Mouse (Mus musculus) hindbrain, embryonic 14.5 days (tissue): ENCODE measurements around the gene Lsm12. TPM values are rescaled to one million over a fixed set of nuclear protein-coding genes. Genes with fewer than 3 reads are reported as not detected.

Experiments used
- ATAC-seq: fragments of 200-750 bp; cut with Nextera tagmentation; 2 replicates; pipeline ENCODE4 v1.8.0; 2017; ENCODE audit warnings: moderate number of reproducible peaks, mild to moderate bottlenecking, moderate TSS enrichment, moderate library complexity; ENCODE audit not compliant: low FRiP score
- DNase-seq: peaks from one replicate; pipeline ENCODE4 v3.0.0-alpha.2; 2015; ENCODE audit warnings: low spot score
- H3K27ac ChIP-seq: fragments of 300-500 bp; sonication (generic); 2 replicates; pipeline ENCODE4 v1.5.1; 2014; ENCODE audit warnings: mild to moderate bottlenecking, moderate library complexity
- H3K27me3 ChIP-seq: fragments of 300-500 bp; sonication (generic); 2 replicates; pipeline ENCODE4 v1.6.1; 2014; ENCODE audit warnings: mild to moderate bottlenecking, low read length, mixed read lengths; ENCODE audit not compliant: control insufficient read depth, insufficient read depth
- H3K36me3 ChIP-seq: fragments of 300-500 bp; sonication (generic); replicated peaks from 2 replicates; pipeline ENCODE4 v1.6.1; 2014; ENCODE audit not compliant: control insufficient read depth, insufficient read depth
- H3K4me1 ChIP-seq: fragments of 300-500 bp; sonication (generic); replicated peaks from 2 replicates; pipeline ENCODE4 v1.6.1; 2014; ENCODE audit warnings: antibody characterized with exemption, low read length, mixed read lengths; ENCODE audit not compliant: control insufficient read depth, insufficient read depth
- H3K4me2 ChIP-seq: fragments of 300-500 bp; sonication (generic); replicated peaks from 2 replicates; pipeline ENCODE4 v1.6.1; 2014; ENCODE audit warnings: mild to moderate bottlenecking, moderate library complexity
- H3K4me3 ChIP-seq: fragments of 300-500 bp; sonication (generic); replicated peaks from 2 replicates; pipeline ENCODE4 v1.5.1; 2014; ENCODE audit warnings: mild to moderate bottlenecking, low read length
- H3K9ac ChIP-seq: fragments of 300-500 bp; sonication (generic); 2 replicates; pipeline ENCODE4 v1.6.1; 2014
- H3K9me3 ChIP-seq: fragments of 300-500 bp; sonication (generic); 2 replicates; pipeline ENCODE4 v1.6.1; 2016; ENCODE audit warnings: low read length; ENCODE audit not compliant: control insufficient read depth
- WGBS: fragments of 180-500 bp; shearing (Covaris S2); extraction: QIAGEN DNeasy Blood & Tissue Kit; methylation state at CpG from one replicate; pipeline ENCODE4 v1.1.7; 2014; 5-methylcytosine and 5-hydroxymethylcytosine counted together
- polyA plus RNA-seq: library from polyadenylated mRNA; unstranded; fragments of >200 nt; fragmentation: Nextera tagmentation; extraction: Ambion mirVana; gene quantifications from 2 replicates; pipeline ENCODE4 v1.2.1, GENCODE M21; 2014

Gene Lsm12
- polyA plus RNA-seq, 1 experiment from 2014 or later, result 78.6 TPM

- peaks cover 16% of the 10 kb centered on the region for H3K4me1 ChIP-seq
Observed at GRCm38 (mm10) chr11:102209742-102210141, 24.6 kb upstream of the Lsm12 start.

DNA sequence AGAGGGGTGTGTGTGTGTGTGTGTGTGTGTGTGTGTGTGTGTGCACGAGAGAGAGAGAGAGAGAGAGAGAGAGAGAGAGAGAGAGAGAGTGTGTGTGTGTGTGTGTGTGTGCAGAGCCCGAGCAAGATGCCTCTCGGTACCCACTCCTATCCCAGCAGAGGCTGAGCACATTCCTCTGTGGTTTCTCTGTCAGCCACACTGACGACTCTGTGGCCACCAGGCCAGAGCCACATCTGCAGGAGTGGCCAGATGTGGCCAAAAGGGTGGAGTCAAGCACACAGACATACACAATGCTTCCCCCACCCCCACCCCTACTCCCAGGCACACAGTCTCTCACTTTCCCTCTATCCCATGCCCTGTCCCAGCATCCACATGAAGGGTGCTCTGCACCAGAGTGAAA is 23.8 kb upstream of the Lsm12 start:
- DNase-seq (no peak), ATAC-seq (no peak)
- no peak overlapping the region for H3K4me2 ChIP-seq
- WGBS, result 15% methylated on average over 4 of the region's 4 CpGs
- H3K36me3 ChIP-seq, result peaks cover 39% of the 10 kb centered on the region
- no peak overlapping the region for H3K4me3 ChIP-seq
- H3K4me1 ChIP-seq, result peaks cover 16% of the 10 kb centered on the region
- H3K9me3 ChIP-seq, result no peaks in the 10 kb centered on the region
- H3K9ac ChIP-seq, result no peak overlapping the region; the same call in 1 of the 2 replicates
- H3K27me3 ChIP-seq, result no peaks in the 10 kb centered on the region
- peak overlapping the region; percentile 9; the same call in 1 of the 2 replicates for H3K27ac ChIP-seq

More at GRCm38 (mm10) chr11:102209742-102210141, 24.6 kb upstream of the Lsm12 start:
- Histone ChIP-seq H3K9me3 (no peaks in the 10 kb centered on the region), H3K27me3 (no peaks in the 10 kb centered on the region), H3K36me3 (peaks cover 30% of the 10 kb centered on the region), H3K4me3 (no peak overlapping the region), H3K9ac (no peak overlapping the region), H3K4me2 (no peak overlapping the region), H3K27ac (no peak overlapping the region)
- WGBS, result 16% methylated on average over 2 of the region's 2 CpGs
- DNase-seq, result no peak
- ATAC-seq, result no peak

DNA sequence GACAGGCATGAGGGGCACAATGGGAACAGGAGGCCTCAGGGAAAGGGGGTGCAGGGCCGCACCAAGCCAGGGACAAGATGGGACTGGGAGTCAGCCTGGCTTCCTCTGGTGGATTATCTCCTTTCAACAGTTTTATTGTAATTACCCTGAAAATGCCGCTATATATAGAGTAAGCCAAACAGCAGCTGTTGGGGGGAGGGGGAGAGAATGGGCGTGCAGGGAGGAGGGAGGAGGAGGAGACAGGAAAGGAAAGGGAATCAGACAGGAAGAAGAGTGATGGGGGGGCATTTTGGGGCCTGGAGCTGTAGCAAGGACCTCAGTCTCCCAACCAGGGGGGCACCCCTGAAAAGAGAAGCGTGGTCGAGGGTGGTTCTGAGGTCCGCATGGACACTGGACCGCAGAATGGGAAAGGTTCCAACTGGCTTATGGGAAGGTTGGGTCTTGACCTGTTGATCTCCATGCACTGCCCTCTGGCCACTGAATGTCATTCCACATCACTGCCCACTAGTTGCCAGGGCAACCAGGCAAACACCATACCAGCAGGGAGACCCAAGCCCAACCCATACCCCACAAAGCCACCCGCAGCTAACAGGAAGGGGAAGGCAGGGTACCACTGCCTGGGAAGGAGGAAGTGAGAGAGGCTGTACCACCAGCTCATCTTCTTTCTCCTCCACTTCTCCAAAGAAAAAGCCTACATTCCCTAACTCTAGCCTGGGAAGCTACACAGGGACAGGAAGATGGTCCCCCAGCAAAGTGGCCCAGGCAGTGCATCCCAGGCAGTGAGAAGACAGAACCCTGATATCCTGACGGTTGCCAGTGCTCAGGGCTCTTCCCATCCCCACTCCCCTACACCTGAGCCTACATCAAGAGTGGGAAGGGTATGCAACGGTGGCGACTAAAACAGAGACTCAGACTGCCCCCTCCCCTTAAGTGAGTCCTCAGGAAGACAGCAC is 23.0 kb upstream of the Lsm12 start:
- peaks cover 16% of the 10 kb centered on the region for H3K4me1 ChIP-seq
- peaks cover 43% of the 10 kb centered on the region for H3K36me3 ChIP-seq
- H3K27me3 ChIP-seq, result no peaks in the 10 kb centered on the region
- WGBS, result 18% methylated on average over 11 of the region's 11 CpGs
- no peaks in the 10 kb centered on the region for H3K9me3 ChIP-seq
- DNase-seq (no peak), ATAC-seq (no peak)
- peak overlapping the region; percentile 1; the same call in 1 of the 2 replicates for H3K27ac ChIP-seq
- no peak overlapping the region for H3K9ac ChIP-seq
- H3K4me2 ChIP-seq, result peak overlapping the region; percentile 10; the same call in 1 of the 2 replicates
- H3K4me3 ChIP-seq, result no peak overlapping the region

DNA sequence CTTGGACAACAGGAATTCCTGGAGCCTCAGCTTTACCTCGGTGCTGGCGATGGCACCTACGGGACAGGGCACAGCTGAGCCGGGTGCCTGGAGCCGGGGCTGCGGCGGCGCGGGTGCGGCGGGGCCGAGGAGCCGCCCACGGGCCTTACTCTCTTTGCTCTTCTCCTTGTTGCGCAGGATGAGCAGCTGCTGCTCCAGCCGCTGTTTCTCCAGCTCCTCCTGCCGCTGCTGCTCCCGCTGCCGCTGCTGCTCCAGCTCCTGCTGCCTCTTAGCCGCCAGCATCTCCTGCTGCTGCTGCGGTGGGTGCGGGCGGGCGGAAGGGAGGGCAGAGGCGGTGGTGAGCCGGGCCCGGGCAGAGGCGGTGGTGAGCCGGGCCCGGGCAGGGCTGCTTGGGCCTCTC is 21.4 kb upstream of the Lsm12 start:
- DNase-seq, result no peak
- Histone ChIP-seq H3K27me3 (no peaks in the 10 kb centered on the region), H3K9me3 (no peaks in the 10 kb centered on the region), H3K27ac (no peak overlapping the region), H3K4me1 (peaks cover 16% of the 10 kb centered on the region), H3K4me2 (no peak overlapping the region), H3K36me3 (peaks cover 52% of the 10 kb centered on the region), H3K4me3 (no peak overlapping the region), H3K9ac (no peak overlapping the region)
- ATAC-seq, result no peak
- 56% methylated on average over 28 of the region's 30 CpGs for WGBS

DNA sequence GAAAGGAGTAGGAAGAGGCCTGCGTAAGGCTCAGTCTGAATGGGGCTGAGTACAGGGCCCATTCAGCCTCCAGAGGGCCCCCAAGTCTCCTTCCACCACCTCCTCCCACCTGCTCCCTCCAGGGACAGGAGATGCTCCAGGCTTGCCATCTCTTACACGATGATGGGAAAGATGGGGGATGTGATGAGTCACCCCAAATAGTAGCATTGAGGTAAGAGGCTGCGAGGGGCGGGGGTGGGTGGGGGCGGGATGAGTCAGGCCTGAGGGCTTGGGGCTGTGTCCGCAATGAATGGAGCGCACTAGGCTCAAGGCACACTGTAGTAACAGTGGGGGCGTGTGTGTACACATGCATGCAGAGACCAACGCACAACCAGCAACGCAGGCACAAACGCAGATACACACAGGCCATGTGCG is 16.3 kb upstream of the Lsm12 start:
- H3K9me3 ChIP-seq, result no peaks in the 10 kb centered on the region
- H3K27me3 ChIP-seq, result no peaks in the 10 kb centered on the region
- DNase-seq, result no peak
- no peak overlapping the region for H3K27ac ChIP-seq
- 76% methylated on average over 12 of the region's 12 CpGs for WGBS
- no peak for ATAC-seq
- no peak overlapping the region for H3K9ac ChIP-seq
- H3K36me3 ChIP-seq, result peaks cover 99% of the 10 kb centered on the region
- H3K4me3 ChIP-seq, result no peak overlapping the region
- no peaks in the 10 kb centered on the region for H3K4me1 ChIP-seq
- H3K4me2 ChIP-seq, result no peak overlapping the region

DNA sequence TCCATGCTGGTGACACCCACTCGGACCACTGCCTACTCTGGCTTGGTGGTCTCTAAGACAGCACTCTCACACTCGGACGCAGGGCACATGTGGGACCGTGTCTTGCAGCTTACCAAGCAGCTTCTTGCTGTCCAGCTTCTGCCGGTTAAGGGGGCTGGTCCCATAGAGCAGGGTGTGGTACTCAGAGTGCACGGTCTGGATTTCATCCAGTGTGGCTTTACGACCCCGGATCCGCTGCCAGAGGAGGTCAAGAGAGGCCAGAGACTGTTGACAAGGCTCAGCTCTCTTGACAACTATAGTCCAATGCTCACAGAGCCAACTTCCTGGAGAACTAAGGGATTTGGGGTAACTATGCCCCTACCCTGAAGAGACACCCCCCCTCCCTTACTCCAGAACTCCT is 14.8 kb upstream of the Lsm12 start:
- WGBS, result 92% methylated on average over 9 of the region's 9 CpGs
- DNase-seq (no peak), ATAC-seq (no peak)
- no peak overlapping the region for H3K27ac ChIP-seq
- no peak overlapping the region for H3K4me2 ChIP-seq
- no peaks in the 10 kb centered on the region for H3K9me3 ChIP-seq
- H3K36me3 ChIP-seq, result peaks cover 99% of the 10 kb centered on the region
- H3K27me3 ChIP-seq, result no peaks in the 10 kb centered on the region
- H3K4me3 ChIP-seq, result no peak overlapping the region
- H3K9ac ChIP-seq, result no peak overlapping the region
- no peaks in the 10 kb centered on the region for H3K4me1 ChIP-seq

DNA sequence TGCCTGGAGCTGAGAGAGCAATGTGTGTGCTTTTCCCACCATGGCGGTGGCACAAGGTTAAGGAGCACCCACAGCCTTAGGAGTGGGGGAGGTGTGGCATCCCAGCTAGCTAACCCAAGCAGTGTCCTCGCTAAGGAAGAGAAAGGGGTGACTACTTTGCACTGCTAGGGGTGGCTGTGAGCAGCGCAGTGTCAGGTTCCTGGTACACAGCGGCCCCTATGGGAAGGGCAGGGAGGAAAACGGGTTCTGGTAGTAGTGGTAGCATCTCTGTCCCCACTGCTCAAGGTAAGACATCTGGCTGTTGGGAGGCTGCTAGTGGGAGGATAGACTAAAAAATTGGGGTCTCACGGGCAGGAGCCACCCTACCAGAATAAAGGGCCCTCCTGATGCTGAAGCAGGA is 13.1 kb upstream of the Lsm12 start:
- Histone ChIP-seq H3K4me2 (no peak overlapping the region), H3K27ac (no peak overlapping the region), H3K4me3 (no peak overlapping the region), H3K4me1 (no peaks in the 10 kb centered on the region), H3K9me3 (no peaks in the 10 kb centered on the region), H3K27me3 (no peaks in the 10 kb centered on the region), H3K9ac (no peak overlapping the region), H3K36me3 (peaks cover 99% of the 10 kb centered on the region)
- ATAC-seq, result no peak
- DNase-seq, result no peak
- 68% methylated on average over 6 of the region's 6 CpGs for whole genome bisulfite sequencing

- peaks cover 85% of the 10 kb centered on the region for H3K36me3 ChIP-seq
- WGBS, result 88% methylated on average over 21 of the region's 21 CpGs
Observed at GRCm38 (mm10) chr11:102196018-102196797, 11.1 kb upstream of the Lsm12 start.

More at GRCm38 (mm10) chr11:102196018-102196797, 11.1 kb upstream of the Lsm12 start:
- H3K4me2 ChIP-seq, result no peak overlapping the region
- peaks cover 2% of the 10 kb centered on the region; the same call in 1 of the 2 replicates for H3K4me1 ChIP-seq
- no peaks in the 10 kb centered on the region for H3K9me3 ChIP-seq
- DNase-seq, result no peak
- no peaks in the 10 kb centered on the region for H3K27me3 ChIP-seq
- no peak overlapping the region for H3K27ac ChIP-seq
- no peak for ATAC-seq
- H3K4me3 ChIP-seq, result no peak overlapping the region
- H3K9ac ChIP-seq, result no peak overlapping the region
